Mouse (Mus musculus): Measurements from ENCODE around the gene Klhl3.

- TF ChIP-seq CTCF (IDR thresholded peaks at IDR 0.05; ENCODE audit: borderline replicate concordance, control insufficient read depth, extremely low read depth, insufficient read depth, low read length, poor library complexity) (no peak), POLR2A (IDR thresholded peaks at IDR 0.05; ENCODE audit: control insufficient read depth, extremely low read depth, insufficient read depth, low read length, poor library complexity) (no peak)
Observed at GRCm38 (mm10) chr13:58012067-58012925, 101.1 kb downstream of the Klhl3 start.
